Mouse (Mus musculus) megakaryocyte, adult 5-6 weeks (primary cell): Measurements from ENCODE around the gene Gpr19. TPM values are rescaled to one million over a fixed set of nuclear protein-coding genes. Genes with fewer than 3 reads are reported as not detected.

Experiments
- ATAC-seq: 2 replicates; pipeline ENCODE4 v1.8.0; 2016; ENCODE audit warnings: mild to moderate bottlenecking, inconsistent platforms; ENCODE audit not compliant: poor library complexity, severe bottlenecking
- total RNA-seq, 2 experiments: library from RNA; stranded (forward) in 1 of 2; stranded (reverse) in 1 of 2; fragments of 153-499, 151-499 nt in 1 of 2; fragments of 221-1000, 200-1000 nt in 1 of 2; gene quantifications; 2 replicates each; pipeline versions ENCODE4 v1.2.3 to v1.2.4; 2015 to 2017

Gene Gpr19
- 7.4 and 9.8 TPM in 2 replicates for total RNA-seq (2015)
- 7.7 and 11.0 TPM in 2 replicates for total RNA-seq (2017)

GRCm38 (mm10) chr6:134898095-134898965, at the start of gene Gpr19:
Gpr19 (minus strand) TSS chr6:134898578.
- ATAC-seq = peak; percentile 64

- peak; percentile 91 for ATAC-seq
Observed at GRCm38 (mm10) chr6:134947311-134948087, 49.1 kb upstream of the Gpr19 start.

DNA sequence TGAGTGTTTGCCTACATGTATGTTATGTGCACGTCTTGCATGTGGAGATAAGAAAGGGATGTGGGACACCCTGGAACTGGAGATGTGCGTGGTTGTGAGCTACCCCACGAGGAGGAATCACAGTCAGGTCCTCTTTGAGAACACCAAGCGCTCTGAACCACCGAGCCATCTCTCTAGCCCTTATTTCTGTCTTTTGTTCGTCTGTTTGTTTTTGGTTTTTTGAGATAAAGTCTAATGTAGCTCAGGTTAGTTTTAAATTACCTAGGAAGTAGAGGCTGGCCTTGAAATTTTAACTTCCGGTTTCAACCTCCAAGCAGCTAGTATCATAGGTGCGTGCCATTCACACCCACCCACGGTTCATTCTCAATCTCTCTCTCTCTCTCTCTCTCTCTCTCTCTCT, 48.5 kb upstream of the Gpr19 start:
- peak; percentile 42; the same call in 1 of the 2 replicates for ATAC-seq

GRCm38 (mm10) chr6:134946054-134946453, 47.7 kb upstream of the Gpr19 start:
- ATAC-seq = no peak

GRCm38 (mm10) chr6:134943759-134944407, 45.5 kb upstream of the Gpr19 start:
- ATAC-seq = no peak

- ATAC-seq = no peak
Observed at GRCm38 (mm10) chr6:134939781-134940180, 41.4 kb upstream of the Gpr19 start.

- no peak for ATAC-seq
Observed at GRCm38 (mm10) chr6:134934305-134934704, 35.9 kb upstream of the Gpr19 start.

- no peak for ATAC-seq
Observed at GRCm38 (mm10) chr6:134933207-134933558, 34.8 kb upstream of the Gpr19 start.

DNA sequence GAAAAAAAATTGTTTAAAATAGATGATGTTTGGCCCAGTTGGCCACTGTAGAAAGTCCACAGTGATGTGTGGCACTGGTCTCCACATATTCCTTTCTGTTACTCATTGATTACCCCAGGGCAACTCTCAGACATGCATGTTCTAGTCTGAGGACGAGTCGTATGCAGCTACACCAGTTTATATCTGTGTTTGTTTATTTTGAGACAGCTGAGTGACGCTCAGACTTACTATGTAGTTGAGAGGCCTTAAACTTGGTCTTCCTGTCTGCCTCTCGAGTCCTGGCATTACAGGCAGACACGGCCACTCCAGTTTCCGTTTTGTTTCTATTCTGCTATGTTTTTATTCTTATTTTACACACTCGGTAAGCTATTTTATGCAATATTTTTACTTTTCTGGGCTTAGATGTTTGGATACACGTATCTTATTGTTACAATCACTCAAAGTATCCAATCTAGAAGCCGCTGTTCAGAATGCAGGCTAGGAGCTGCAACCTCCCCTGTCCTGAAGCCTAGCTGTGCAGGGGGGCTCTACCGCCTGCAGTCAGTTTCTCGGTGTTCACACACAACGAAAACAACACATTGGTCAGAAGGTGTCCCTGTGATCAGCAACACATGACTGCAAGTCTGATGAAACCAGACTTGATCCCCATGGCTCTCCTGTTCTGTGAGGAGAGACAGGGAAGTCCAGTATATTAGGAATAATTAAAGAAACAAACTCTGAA, 34.3 kb upstream of the Gpr19 start:
- no peak for ATAC-seq

DNA sequence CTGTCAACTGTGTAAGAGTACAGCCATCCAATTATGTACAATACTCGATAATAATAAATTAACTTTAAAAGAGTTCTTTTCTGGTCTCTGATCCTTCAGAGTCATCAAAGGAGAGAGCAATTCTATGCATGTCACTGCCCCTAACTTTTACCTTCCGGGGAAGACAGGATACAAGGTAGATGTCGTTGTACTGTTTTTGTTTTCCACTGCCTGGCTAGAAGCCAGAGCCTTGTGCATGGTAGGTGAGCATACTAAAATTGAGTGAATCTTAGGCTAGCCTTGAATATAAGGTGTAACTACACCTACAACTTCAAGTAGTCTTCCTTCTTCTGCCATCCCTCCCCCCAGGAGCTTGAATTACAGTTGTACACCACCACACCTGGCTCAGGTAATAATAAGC, 32.8 kb upstream of the Gpr19 start:
- no peak for ATAC-seq

DNA sequence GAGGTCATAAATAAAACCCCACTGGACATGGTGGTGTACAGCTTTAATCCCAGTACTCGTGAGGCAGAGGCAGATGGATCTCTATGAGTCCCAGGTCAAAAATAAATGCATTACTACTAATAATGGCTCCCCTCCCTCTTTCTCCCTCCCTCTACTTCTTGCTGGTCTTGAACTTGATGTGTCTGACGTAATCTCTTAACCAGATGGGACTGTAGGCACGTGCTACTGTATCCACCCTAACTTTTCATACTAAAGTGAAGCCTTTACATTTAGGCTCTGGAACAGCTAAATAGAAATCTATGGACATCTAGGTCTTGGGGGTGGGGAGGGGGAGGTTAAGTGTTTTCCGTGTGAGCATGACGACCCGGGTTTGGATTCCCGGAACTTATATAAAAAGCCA, 32.0 kb upstream of the Gpr19 start:
- ATAC-seq = no peak

DNA sequence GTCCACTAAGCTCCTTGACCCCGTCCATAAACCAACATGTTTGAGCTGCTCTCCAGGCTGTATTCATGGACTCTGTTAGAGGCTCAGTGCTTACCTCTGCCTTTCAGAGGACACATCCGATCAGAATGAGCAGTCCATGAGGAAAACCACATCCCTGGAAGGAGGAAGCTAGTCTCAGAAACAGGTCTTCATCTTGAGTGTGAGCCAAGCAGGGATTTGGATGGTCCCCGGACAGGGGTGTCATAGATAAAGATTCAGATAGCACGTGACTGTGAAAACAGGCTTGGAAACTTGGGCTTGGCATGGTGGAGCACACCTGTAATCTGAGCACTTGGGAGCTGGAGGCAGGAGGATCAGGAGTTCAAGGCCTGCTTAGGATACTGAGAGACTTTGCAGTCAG, 31.5 kb upstream of the Gpr19 start:
- ATAC-seq = no peak

- ATAC-seq = peak; percentile 2; the same call in 1 of the 2 replicates
Observed at GRCm38 (mm10) chr6:134928889-134929310, 30.5 kb upstream of the Gpr19 start.

DNA sequence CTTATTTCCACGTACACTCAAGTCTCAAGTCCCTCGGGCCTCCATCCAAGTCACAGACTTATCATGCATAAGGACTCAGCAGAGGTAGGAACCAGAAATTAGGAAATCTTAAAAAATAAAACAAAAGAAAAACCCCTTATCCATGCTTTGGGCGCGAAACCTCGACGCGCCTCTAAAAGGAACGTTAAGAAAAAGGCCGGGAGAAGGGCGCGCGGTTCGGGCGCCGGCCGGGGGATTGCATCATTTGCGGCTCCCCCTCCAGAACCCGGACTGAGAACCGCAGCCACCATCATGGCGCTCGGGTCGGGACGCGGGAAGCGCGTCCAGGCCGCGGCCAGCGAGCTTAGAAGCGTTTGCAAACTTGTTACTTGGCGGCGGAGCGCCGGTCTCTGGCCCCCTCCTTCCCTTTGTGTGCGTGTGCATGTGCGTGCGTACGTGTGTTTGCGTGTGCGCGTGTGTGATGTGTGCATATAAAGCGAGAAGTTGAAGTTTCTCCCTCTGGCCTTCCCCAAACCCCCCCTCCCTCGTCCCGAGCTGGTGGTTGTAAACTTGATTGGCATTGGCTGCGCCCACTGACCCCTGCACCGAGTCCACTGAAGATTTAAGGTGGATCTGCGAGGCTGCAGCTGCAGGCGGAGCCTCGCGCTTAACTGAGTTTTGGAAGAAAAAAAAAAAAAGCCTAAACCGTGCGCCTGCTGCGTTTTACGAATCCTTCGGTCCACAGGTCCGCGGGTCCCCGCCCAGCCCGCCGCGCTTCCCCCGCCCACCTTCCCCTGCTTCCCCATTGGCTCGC, 29.9 kb upstream of the Gpr19 start:
- peak; percentile 67 for ATAC-seq

DNA sequence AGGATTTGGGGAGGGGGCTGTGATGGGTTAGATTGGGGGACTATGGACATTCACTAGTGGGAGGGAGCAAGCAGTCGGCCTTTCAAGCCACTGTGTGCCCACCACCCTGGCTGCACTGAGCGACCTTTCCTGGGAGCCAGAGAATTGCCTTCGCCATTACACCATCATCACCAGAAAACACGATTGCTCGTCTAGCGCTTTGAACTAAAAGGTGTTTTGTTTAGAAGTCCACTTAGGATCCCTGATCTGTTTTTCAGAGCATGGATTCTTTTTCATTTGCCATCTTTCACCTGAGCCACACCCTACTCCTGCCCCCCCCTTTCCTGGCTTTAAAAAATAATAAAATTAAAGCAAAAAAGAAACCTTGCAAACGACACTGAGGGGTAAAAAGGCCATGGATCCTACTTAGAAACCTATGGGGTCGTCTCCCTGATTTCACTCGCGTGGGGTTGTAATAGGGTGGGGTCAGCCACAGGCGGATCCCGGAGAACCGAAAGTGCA, 29.3 kb upstream of the Gpr19 start:
- ATAC-seq = peak; percentile 12; the same call in 1 of the 2 replicates

DNA sequence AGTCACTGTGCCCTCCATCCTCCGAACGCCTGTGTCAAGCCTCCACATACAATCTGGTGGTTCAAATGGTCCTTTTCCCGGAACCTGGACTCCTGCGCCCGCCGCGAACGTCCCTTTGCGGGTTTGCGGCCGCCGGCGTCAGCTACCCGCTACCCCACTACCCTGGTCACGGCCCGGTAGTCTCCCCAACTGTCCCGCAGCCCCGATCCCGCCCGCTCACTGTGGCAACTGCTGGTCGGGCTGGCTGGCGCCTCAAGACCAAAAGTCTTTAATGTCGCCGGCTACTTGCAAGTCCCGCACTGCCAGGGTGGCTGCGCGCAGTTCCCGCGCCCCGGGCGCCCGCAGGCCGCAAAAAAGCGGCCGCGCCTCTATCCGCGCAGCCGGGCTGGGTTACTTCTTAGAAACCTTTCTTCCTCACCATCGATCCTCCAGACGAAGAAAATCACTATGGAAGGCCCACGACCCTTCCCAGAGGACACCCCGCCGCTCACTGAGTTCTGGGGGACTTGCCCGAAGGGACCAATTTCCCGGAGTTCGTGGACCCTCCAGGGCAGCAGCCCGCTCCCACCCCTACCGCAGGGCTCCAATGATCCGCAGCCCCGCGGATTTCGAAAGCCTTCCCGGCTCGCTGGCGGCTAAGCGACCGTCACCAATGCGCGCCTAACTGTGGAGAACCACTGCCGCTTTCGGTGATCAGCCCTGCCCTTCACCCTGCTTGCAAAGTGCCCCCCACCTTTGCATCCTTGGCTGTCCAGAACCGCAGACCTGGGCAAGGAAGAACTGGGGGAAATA, 28.6 kb upstream of the Gpr19 start:
- ATAC-seq = peak; percentile 43

DNA sequence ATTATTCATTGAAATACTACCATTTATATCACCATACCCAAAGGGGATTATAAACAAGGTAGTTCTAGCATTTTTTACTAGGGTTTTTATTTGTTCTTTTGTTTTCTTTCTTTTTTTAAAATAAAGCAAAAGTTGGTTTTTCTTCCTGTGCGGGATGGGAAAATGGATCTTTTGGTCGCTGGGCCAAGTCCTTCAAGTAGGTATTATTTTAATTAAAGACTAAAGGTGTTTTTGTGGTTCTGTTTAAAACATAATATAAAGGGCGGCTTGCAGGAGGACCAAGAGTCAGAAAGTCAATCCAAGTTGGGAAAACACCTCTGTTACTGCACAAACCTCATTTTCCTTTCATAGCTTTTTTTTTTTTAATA, 27.9 kb upstream of the Gpr19 start:
- no peak for ATAC-seq

DNA sequence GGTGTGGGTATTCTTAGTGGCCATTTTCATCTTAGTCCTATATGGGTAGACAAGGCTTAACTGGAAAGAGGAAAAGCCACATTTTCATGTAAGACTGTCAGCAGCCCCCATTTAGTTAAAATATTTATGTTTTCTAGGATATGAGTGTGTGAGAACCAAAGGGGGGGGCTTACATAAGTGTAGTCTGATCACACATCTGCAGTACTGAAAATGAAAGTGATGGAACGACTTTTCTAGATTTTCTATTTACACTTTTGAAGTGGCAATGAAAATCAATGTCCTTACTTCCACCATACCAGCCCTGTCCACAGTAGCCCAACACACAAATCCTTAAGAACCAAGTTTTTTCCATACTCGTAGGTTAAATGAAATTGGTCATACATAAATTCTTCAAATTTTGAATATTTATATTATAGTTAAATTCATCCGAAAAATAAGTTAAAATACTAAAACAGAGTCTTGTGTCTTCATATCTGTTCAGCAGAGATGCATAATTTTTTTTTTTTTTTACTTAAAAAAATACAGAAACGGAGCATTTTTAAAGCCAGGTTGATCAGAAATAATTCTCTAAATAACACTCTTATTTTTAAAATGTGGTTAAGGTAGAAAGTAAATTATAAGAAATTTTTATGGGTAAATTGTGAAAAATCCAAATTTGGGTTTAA, 27.4 kb upstream of the Gpr19 start:
- ATAC-seq = no peak
